Mouse (Mus musculus): Measurements from ENCODE around the gene Tmem104.

DNA sequence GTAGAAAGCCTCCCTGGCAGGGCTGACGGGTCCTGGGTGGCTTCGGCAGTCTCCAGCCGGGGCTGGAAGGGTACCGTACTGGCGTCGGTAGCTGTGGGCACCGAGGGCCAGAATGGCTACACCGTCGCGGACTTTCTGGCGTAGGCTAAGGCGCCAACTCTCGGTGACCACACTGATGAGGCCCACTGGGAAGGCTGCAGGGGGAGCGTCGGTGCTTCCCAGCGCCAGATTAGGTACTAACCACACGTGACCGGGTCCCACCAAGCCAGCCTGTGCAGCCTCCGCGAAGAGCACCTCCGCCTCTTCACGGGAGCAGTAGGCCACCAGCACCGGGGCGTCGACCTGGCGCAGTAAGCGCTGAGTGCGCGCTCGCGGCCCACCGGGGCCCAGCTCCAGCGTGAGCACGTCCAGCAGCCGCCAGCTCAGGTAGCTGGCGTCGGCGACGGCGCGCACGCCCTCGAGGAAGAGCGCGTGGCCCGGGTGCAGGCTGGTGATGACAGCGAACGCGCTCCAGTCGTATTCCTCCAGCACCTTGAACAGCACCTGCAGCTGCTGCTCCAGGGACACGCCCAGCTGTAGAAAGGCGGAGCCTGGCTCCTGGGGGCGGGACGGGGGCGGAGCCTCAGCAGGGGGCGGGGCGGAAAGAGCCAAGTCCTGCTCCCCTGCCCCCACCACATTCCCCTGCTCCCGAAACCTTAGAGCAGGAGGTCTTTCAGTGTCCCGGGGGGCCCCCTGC is 70.7 kb downstream of the Tmem104 start:
- TF ChIP-seq E2F4 (IDR thresholded peaks at IDR 0.05; ENCODE audit: insufficient read depth) = no peak
- no peak for TF ChIP-seq POLR2A (IDR thresholded peaks at IDR 0.05; ENCODE audit: insufficient read length, low read depth)
- no peak for TF ChIP-seq USF1 (IDR thresholded peaks at IDR 0.05; ENCODE audit: low read depth)
- no peak for TF ChIP-seq POLR2AphosphoS2 (IDR thresholded peaks at IDR 0.05; ENCODE audit: insufficient read length, low read depth)
- TF ChIP-seq SRF (IDR thresholded peaks at IDR 0.05; ENCODE audit: control insufficient read depth, insufficient read length, low read depth) = no peak
- no peak for TF ChIP-seq MYOD1 (IDR thresholded peaks at IDR 0.05; ENCODE audit: control insufficient read depth in 1 of 3, insufficient read length in 2 of 3, low read depth in 2 of 3)
- TF ChIP-seq REST (IDR thresholded peaks at IDR 0.05; ENCODE audit: insufficient read depth, insufficient read length) = no peak
- no peak for TF ChIP-seq MAX (IDR thresholded peaks at IDR 0.05; ENCODE audit: low read depth)
- TF ChIP-seq MYOG (IDR thresholded peaks at IDR 0.05; ENCODE audit: control insufficient read depth in 1 of 3, insufficient read depth in 1 of 3, insufficient read length in 2 of 3, low read depth in 2 of 3) = no peak
- no peak for TF ChIP-seq CEBPB (IDR thresholded peaks at IDR 0.05; ENCODE audit: insufficient read depth, poor library complexity, severe bottlenecking)
- no peak for TF ChIP-seq TCF12 (IDR thresholded peaks at IDR 0.05; ENCODE audit: insufficient read depth, poor library complexity, severe bottlenecking)

All from myocyte (in vitro differentiated cells).